Mouse (Mus musculus) kidney, postnatal 4 days (tissue): Measurements from ENCODE around the gene Nucb2.

Source experiments
- DNase-seq, 2 experiments: peaks; one replicate each; pipeline ENCODE4 v3.0.0; 2021; ENCODE audit warnings: mixed read lengths in 2 of 2

The Nucb2 gene

DNA sequence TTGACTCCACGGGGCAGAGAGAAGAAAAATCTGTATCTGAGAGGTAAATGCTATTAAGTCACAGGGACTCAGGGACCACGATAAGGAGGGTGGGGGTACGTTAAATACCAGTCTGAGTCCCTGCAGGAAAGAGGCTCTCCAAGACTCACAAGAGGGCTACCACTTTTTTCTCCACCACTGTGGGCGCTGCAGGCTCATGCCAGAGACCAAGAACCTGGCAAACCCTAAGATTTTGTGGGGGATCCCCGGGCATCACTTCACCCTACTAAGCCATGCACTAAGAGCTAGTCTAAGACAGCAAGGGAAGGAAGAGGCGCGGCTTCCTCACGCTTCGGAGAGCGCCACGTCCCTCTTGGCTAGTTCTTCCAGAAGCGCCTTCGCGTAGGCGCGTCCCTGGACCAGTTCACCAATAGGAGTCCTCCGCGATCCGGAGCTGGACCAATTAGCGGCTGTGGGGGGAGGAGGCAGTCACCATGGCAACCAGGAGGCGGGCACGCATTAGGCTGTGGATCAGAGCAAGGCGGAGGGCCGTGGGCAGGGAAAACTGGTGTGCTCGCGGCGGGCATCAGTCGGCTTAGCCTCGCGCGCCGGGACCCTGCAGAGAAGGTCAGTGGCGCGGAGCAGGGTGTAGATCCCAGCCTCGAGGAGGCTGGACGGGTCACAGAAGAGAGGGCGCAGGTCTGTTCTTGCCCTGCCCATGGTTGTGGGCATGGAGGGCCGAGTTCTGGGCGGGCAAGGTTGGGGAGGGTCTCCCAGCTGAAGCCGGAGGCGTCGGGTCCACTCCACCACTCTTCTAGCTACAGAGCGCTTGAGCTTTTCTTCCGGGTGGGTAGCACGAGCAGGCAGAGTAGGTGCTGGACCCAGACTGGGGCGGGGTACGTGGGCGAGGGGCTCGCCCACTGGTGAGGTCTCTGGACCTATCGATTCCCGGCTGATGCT, at the start of gene Nucb2:
Nucb2 (plus strand) TSS at position 491 of the 939 bp plus-strand sequence.
- peak; percentile 98 to 99 for DNase-seq

GRCm38 (mm10) chr7:116456964-116457363, 47.2 kb upstream of the Nucb2 start:
- no peak for DNase-seq

DNA sequence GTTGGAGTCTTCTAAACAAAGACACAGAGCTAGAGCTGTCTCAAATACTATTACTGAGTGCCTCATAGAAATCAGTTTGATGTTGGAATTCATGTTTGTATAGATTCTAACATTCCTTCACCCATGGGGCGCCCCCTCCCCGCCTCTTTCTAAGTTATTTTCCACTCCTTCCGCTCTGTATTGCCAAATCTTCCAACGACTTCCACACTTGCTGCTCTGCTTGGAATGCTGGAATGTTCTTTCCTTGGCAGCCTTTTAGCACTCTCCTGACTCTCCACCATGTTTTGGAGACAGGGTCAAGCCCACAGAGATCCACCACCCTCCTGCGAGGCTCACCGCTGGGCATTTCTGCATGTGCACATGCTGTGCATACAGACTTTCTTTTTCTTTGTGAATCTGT, 46.8 kb upstream of the Nucb2 start:
- DNase-seq, result peak; percentile 16 to 37

- peak; percentile 14 to 24 for DNase-seq
Observed at GRCm38 (mm10) chr7:116458985-116459441, 45.2 kb upstream of the Nucb2 start.

GRCm38 (mm10) chr7:116462114-116462513, 42.1 kb upstream of the Nucb2 start:
- no peak for DNase-seq

DNA sequence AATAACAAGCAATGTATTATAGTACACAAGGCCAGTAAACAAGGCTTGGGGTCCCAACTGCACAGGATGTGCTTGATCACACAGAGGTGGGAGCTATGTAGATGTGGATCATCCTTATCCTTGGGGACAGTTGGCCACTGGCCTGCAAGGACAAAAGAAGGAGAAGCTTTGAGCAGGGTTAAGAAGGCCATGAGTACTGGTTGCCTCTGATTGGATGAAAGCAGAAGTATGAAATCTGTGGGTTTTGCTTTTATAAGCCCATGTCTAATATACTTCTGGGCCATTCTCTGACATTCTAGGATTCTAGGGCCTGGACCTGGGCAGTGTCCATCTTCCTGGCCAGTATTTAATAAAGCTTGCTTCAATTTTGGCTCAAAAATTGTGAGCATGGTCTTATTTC, 28.3 kb upstream of the Nucb2 start:
- DNase-seq, result no peak

DNA sequence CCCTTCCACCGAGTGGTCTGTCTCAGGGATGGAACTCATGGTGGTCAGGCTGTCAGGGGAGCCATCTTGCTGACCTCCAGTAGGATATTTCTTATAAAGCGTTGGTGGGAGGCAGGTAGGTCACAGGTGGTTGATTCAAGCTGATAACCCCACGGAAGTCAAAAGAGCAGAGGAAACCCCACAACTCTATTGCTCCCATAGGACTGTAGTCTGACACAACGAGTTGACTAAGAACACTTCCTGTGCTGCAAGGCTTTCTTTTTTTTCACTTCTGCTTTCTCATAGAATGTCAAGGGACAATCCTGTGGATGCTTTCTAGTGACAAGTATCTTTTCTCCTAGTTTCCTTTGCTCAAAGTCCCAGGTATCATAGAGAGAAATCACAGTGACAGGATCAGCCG, 27.9 kb upstream of the Nucb2 start:
- no peak for DNase-seq

DNA sequence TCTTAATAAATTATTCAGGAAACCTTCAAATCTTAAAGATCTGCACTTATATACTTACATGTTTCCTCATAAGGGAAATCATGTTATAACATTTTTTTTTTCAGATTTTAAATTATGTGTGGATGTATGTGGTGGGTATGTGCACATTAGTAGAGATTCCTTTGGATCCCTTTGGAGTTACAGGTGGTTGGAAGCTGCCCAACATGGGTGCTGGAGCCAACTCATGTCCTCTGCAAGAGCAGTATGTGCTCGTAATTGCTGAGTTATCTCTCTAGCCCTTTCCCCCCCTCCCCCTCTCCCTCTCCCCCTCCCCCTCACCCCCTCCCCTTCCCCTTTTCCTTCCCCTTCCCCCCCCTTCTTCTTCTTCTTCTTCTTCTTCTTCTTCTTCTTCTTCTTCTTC, 21.1 kb upstream of the Nucb2 start:
- DNase-seq, result no peak

DNA sequence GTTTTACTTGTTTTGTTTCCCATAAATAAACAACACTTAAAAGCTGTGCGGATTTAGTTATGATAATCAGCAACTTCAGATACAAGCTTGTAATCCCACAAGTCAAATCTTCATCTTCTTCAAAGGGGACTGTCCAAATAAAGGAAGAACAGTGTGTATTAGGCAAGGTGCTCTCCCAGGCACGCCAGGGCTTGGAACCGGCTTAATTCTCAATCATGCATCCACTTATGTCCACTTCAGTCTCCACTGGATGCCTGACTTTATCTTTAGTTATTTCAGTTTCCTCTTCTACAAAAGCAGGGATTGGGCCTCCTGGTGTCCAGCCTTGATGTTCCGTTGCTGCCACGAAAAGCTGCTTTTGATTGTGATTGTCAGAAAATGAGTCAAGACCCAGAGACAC, 20.4 kb upstream of the Nucb2 start:
- DNase-seq, result no peak

- DNase-seq, result no peak
Observed at GRCm38 (mm10) chr7:116484213-116484612, 20.0 kb upstream of the Nucb2 start.

GRCm38 (mm10) chr7:116485062-116485601, 19.0 kb upstream of the Nucb2 start:
- DNase-seq, result no peak

GRCm38 (mm10) chr7:116491113-116491512, 13.1 kb upstream of the Nucb2 start:
- no peak for DNase-seq

GRCm38 (mm10) chr7:116493267-116494003, 10.7 kb upstream of the Nucb2 start:
- no peak for DNase-seq

DNA sequence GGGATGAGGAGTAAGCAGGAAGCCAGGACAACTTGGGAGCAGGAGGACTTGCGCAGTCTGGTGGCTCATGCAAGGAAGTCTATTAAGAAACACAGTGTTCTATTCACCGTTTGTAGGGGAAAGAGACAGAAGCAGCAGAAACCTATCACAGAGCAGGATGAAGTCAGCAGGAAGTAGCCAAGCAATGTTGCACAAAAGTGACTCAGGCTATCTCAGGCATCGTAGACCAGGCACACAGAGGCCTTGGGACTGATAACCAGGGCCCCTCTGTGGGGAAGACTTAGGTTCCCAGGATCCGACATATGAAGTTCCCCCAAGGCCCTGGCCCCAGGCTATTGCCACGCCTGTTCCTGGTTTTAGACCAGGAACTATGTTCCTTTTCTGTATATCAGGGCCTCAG, 9.6 kb upstream of the Nucb2 start:
- no peak for DNase-seq

GRCm38 (mm10) chr7:116496760-116497159, 7.4 kb upstream of the Nucb2 start:
- no peak for DNase-seq

GRCm38 (mm10) chr7:116504818-116505170, 625 bp downstream of the Nucb2 start:
- no peak for DNase-seq

DNA sequence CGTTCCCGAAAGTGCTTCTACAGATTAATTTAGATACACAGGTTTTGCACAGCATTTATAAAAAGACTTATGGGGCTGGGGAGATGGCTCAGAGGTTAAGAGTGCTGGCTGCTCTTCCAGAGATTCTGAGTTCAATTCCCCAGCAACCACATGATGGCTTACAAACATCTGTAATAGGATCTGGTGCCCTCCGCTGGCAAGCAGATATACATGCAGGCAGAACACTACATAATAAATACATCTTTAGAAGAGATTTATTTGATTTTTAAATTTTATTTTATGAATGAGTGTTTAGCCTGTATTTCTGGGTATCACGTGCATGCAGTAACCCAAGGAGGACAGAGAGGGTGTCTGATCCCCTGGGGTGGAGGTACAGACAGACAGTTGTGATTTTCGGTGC, 9.9 kb downstream of the Nucb2 start:
- peak; percentile 40 to 45 for DNase-seq

- no peak for DNase-seq
Observed at GRCm38 (mm10) chr7:116514546-116514945, 10.4 kb downstream of the Nucb2 start.

- no peak for DNase-seq
Observed at GRCm38 (mm10) chr7:116515059-116515458, 10.9 kb downstream of the Nucb2 start.

- DNase-seq, result no peak
Observed at GRCm38 (mm10) chr7:116515514-116516135, 11.5 kb downstream of the Nucb2 start.

- DNase-seq, result no peak
Observed at GRCm38 (mm10) chr7:116517240-116517639, 13.1 kb downstream of the Nucb2 start.

- no peak for DNase-seq
Observed at GRCm38 (mm10) chr7:116518155-116518554, 14.0 kb downstream of the Nucb2 start.

DNA sequence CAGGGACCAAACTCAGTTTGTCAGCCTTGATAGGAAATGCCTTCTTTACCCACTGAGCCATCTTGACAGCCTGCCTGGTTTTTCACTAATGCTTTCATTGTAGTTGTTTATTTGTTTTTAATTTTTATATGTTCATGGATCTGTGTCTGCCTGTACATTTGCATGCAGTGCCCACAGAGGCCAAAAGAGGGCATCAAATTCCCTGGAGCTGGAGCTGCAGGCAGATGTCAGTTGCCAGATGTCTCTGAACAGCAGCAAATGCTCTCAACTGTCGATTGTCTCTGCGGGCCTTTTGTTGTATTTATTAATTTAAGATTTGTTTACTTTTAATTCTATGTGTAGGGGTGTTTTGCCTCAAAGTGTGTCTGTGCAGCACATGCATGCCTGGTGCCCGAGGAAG, 15.6 kb downstream of the Nucb2 start:
- peak; percentile 37 to 44 for DNase-seq
